Mouse (Mus musculus) cerebellum, adult 2 months (tissue): ENCODE data around the gene Add1. TPM values are rescaled to one million over a fixed set of nuclear protein-coding genes. Genes with fewer than 3 reads are reported as not detected.
A peak's percentile ranks its signal among the peaks of the same experiment; 100 is the strongest.
"Not testable (repeated sequence)": the region's sequence is repeated elsewhere in the genome, so short reads cannot be mapped to it uniquely, and the experiment has no call there.

Experiments
- DNase-seq, 2 experiments: peaks; one replicate each; pipeline ENCODE4 v3.0.0; 2021
- H3K27ac ChIP-seq: fragments of 200-500 bp; 2 replicates; pipeline ENCODE4 v1.5.1; 2012; ENCODE audit warnings: low read length, control low read depth, inconsistent platforms; ENCODE audit not compliant: insufficient read depth
- H3K27me3 ChIP-seq: fragments of 200-500 bp; 2 replicates; pipeline ENCODE4 v1.6.1; 2012; ENCODE audit warnings: inconsistent platforms, mild to moderate bottlenecking, low read length, moderate library complexity; ENCODE audit not compliant: control insufficient read depth, insufficient read depth
- H3K4me1 ChIP-seq: fragments of 200-500 bp; 2 replicates; pipeline ENCODE4 v1.6.1; 2011; ENCODE audit warnings: low read length; ENCODE audit not compliant: control insufficient read depth, insufficient read depth
- H3K4me3 ChIP-seq: fragments of 200-500 bp; replicated peaks from 2 replicates; pipeline ENCODE3; 2011; ENCODE audit warnings: mild to moderate bottlenecking, low read depth, low read length, control low read depth; ENCODE audit not compliant: insufficient read depth
- CTCF ChIP-seq: fragments of 200-500 bp; IDR thresholded peaks from 2 replicates; pipeline ENCODE4 v1.5.1; 2011; ENCODE audit warnings: low read depth, mild to moderate bottlenecking, control low read depth, low read length, moderate library complexity, borderline replicate concordance; ENCODE audit not compliant: insufficient read depth
- POLR2A ChIP-seq: fragments of 200-500 bp; IDR thresholded peaks from 2 replicates; pipeline ENCODE4 v1.6.1; 2011; ENCODE audit warnings: low read length, control low read depth, borderline replicate concordance; ENCODE audit not compliant: insufficient read depth
- WGBS: fragments of 180-500 bp; shearing (Covaris S2); methylation state at CpG from one replicate; pipeline ENCODE4 v1.1.7; 2018; 5-methylcytosine and 5-hydroxymethylcytosine counted together
- polyA plus RNA-seq: library from polyadenylated mRNA; depleted of rRNA; stranded (reverse); fragments of >200 nt; gene quantifications from 2 replicates; pipeline ENCODE4 v1.2.3, GENCODE M21; 2012

Gene Add1
- polyA plus RNA-seq, 1 experiment = 315 TPM

DNA sequence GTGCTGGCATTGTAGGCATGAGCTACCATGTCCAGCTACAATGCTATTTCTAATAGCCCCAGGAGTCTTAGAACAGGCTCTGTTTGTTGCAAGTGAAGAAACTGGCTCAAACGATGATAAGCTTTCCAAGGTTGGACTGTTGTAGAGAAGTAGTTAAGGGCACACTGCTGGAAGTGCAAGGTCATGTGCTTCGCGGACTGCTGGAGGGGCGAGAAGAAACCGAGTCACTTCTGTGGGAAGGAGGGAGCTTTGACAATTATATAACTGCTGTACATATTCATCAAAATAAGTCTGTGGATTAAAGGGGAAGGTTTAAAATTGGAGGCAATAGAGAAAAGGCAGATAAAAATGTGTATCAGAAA is 8.8 kb downstream of the Add1 start:
- Histone ChIP-seq H3K4me1 (peaks cover 26% of the 10 kb centered on the region), H3K4me3 (no peak overlapping the region), H3K27me3 (no peaks in the 10 kb centered on the region), H3K27ac (peak overlapping the region; percentile 74)
- DNase-seq = no peak
- TF ChIP-seq POLR2A = no peak
- no peak for TF ChIP-seq CTCF
- WGBS = 41% methylated on average over 5 of the region's 5 CpGs

DNA sequence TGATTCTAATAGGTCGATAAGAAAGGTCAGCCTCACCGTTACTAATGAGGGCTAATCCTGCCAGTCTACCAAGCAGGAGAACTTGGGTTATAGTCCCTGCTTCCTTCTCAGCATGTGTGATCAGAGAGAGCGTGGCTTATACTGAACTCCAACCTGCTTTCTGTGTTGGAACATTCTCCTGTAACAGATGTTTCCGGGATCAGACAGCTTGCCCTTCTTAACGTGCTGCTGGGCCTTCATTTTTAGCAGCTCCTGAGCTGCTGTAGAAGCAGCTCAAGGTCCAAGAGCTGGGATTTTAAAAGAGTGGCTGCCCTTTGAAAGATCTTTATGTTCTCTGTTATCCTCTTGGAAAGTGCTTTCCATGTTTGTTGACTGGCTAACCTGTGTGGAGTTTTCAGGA is 11.8 kb downstream of the Add1 start:
- Histone ChIP-seq H3K27ac (peak overlapping the region; percentile 54; the same call in 1 of the 2 replicates), H3K4me1 (peaks cover 34% of the 10 kb centered on the region), H3K27me3 (no peaks in the 10 kb centered on the region), H3K4me3 (no peak overlapping the region)
- TF ChIP-seq CTCF (no peak), POLR2A (no peak)
- no peak for DNase-seq
- 25% methylated on average over 5 of the region's 5 CpGs for WGBS

DNA sequence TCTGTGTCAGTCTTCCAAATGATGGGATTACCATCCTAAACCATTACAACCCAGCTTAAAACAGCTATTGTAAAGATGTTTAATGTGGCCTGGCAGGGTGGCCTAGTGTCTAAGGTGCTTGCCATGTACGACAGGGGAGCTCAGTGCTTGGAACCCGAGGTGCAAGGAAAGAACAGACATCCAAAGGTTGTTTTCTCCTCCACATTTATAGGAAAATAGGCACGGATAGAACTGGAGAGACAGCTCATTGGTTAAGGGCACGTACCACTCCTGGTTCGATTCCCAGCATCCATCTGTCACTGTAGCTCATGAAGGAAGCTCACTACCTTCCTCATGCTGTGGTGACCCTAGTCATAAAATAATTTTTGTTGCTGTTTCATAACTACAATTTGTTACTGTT is 14.4 kb downstream of the Add1 start:
- H3K4me3 ChIP-seq = no peak overlapping the region
- TF ChIP-seq POLR2A (no peak), CTCF (no peak)
- peaks cover 29% of the 10 kb centered on the region for H3K4me1 ChIP-seq
- no peak for DNase-seq
- WGBS = 52% methylated on average over 5 of the region's 5 CpGs
- H3K27me3 ChIP-seq = no peaks in the 10 kb centered on the region
- no peak overlapping the region for H3K27ac ChIP-seq

DNA sequence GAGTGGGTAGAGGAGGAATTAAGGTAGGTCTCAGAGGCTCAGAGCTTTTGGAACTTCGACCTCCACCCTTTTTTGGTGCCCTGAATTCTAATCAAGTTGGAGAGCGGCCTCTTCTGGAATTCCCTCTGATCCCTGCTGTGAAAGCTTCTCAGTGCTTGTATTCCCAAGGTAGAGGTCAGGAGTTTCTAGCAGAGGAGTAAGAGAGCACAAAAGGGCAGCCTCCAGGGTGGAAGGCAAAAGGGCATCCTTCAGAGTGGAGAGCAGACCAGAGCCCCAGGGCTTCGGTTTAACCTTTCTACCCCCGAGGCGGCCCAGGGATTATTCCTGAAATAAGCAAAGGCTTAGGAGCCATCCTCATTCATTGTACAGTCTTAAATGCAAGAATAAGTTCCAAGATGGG is 16.6 kb downstream of the Add1 start:
- no peak for TF ChIP-seq CTCF
- no peak for TF ChIP-seq POLR2A
- H3K27ac ChIP-seq = peak overlapping the region; percentile 47; the same call in 1 of the 2 replicates
- H3K4me1 ChIP-seq = peaks cover 19% of the 10 kb centered on the region
- no peaks in the 10 kb centered on the region for H3K27me3 ChIP-seq
- WGBS = 25% methylated on average over 5 of the region's 5 CpGs
- H3K4me3 ChIP-seq = no peak overlapping the region
- DNase-seq = no peak

GRCm38 (mm10) chr5:34590702-34591101 is 17.2 kb downstream of the Add1 start:
- no peak for DNase-seq
- 18% methylated on average over 4 of the region's 4 CpGs for WGBS
- Histone ChIP-seq H3K27me3 (no peaks in the 10 kb centered on the region), H3K27ac (no peak overlapping the region), H3K4me1 (peaks cover 17% of the 10 kb centered on the region), H3K4me3 (no peak overlapping the region)
- TF ChIP-seq CTCF (no peak), POLR2A (no peak)

GRCm38 (mm10) chr5:34591388-34592004 is 18.0 kb downstream of the Add1 start:
- WGBS = 47% methylated on average over 5 of the region's 5 CpGs

GRCm38 (mm10) chr5:34592224-34592623 is 18.8 kb downstream of the Add1 start:
- not testable (repeated sequence) for H3K27ac ChIP-seq, H3K27me3 ChIP-seq, H3K4me3 ChIP-seq, DNase-seq
- WGBS = 78% methylated on average over 5 of the region's 5 CpGs
- peaks cover 13% of the 10 kb centered on the region for H3K4me1 ChIP-seq

More at GRCm38 (mm10) chr5:34591388-34592004, 18.0 kb downstream of the Add1 start:
- H3K27ac ChIP-seq = no peak overlapping the region
- peaks cover 13% of the 10 kb centered on the region for H3K4me1 ChIP-seq
- no peak overlapping the region for H3K4me3 ChIP-seq
- no peak for TF ChIP-seq CTCF
- no peak for TF ChIP-seq POLR2A
- DNase-seq = no peak
- H3K27me3 ChIP-seq = no peaks in the 10 kb centered on the region

- Histone ChIP-seq H3K27ac (no peak overlapping the region), H3K4me3 (no peak overlapping the region), H3K27me3 (no peaks in the 10 kb centered on the region), H3K4me1 (peaks cover 12% of the 10 kb centered on the region)
- WGBS = 88% methylated on average over 6 of the region's 6 CpGs
- no peak for DNase-seq
- TF ChIP-seq CTCF (no peak), POLR2A (no peak)
These were observed 19.2 kb downstream of the Add1 start for GRCm38 (mm10) chr5:34592666-34593065.
